Mouse (Mus musculus) spleen, postnatal 36 days (tissue): Measurements from ENCODE around the gene Klra7.
A peak's percentile ranks its signal among the peaks of the same experiment; 100 is the strongest.
"Not testable (repeated sequence)": the region's sequence is repeated elsewhere in the genome, so short reads cannot be mapped to it uniquely, and the experiment has no call there.

Source experiments
- DNase-seq, 2 experiments: peaks; one replicate each; pipeline ENCODE4 v3.0.0; 2022; ENCODE audit warnings: low spot score in 2 of 2, mixed read lengths in 1 of 2

The Klra7 gene

DNA sequence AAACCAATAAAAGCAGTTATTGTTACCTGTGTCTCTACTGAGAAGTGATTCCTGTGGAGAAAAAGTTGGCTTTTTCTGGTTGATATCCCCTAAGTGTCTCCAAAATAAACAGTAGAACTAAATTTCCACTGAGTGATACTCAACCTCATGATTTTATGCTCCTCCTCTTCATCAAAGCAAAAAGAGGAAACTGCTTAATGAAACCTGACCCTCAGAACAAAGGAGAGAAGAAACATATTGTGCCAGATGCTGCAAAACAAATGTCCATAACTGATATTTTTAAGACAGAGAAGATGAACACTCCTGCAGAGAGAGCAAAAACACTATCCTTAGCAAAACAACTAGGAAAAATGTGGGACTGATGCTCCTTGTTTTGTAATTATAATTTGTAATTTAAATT is at the start of gene Klra7:
Gene Klra7 (minus strand): TSS at position 101 of the 400 bp plus-strand sequence.
- no peak for DNase-seq

GRCm38 (mm10) chr6:130281828-130282227 is 48.7 kb upstream of the Klra7 start, which contains the start of gene Klra10:
Klra10 (minus strand) TSS chr6:130281928.
- not testable (repeated sequence) for DNase-seq

DNA sequence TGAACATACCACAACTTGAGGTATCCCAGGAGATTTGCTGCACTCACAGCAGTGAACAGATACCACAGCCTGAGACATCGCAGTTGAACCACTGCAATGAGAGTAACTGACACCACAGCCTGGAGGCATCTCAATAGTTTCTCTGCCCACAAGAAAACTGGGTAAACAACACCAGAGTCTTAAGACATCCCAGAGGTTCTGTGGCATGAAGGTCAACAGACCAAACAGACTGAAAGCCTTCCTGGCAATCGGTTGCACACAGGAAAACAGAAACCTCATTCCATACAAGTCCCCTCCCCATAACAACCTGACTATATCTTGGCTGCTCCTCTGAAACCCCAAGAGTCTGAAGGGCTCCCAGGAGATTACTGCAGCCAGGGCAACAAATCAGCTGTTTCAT is 22.2 kb upstream of the Klra7 start:
- DNase-seq: no peak

- DNase-seq: peak in 1 of 2 experiments; percentile 3
These were observed 4.4 kb upstream of the Klra7 start for GRCm38 (mm10) chr6:130237536-130237935.

GRCm38 (mm10) chr6:130236635-130237034 is 3.5 kb upstream of the Klra7 start:
- no peak for DNase-seq

- DNase-seq: not testable (repeated sequence)
These were observed 35.7 kb downstream of the Klra7 start for GRCm38 (mm10) chr6:130197453-130197852.

DNA sequence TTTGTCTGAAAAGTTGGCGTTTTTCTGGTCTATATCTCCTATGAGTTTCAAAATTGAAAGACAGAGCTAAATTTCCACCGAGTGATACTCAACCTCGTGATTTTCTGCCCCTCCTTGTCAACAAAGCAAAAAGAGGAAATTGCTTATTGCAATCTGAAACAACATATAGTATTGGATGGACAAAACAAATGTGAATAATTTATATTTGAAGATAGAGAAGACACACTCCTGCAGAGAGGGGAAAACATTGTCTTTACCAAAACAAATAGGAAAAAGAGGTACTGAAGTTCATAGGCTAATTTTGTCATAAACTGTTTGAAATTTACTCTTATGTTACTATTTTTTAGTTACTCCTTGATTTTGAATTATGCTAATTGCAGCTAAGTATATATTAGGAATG is 40.1 kb downstream of the Klra7 start, which contains the start of gene Klra9:
Gene Klra9 (minus strand): TSS at position 101 of the 400 bp plus-strand sequence.
- not testable (repeated sequence) for DNase-seq
